Mouse (Mus musculus) heart, embryonic 11.5 days (tissue): ENCODE measurements at regions not wholly inside any gene's neighbourhood (a gene's known extent, or its start where the extent isn't known, plus 50 kb on each side); places are given as distances from the start of the nearest gene placed in this dataset.

Source experiments
- ATAC-seq: fragments of 200-750 bp; cut with Nextera tagmentation; replicated peaks from 2 replicates; pipeline ENCODE4 v1.8.0; 2017; ENCODE audit warnings: moderate library complexity; ENCODE audit not compliant: insufficient number of reproducible peaks, low FRiP score, low TSS enrichment
- H3K27ac ChIP-seq: fragments of 300-500 bp; sonication (generic); 2 replicates; pipeline ENCODE4 v1.5.1; 2014; ENCODE audit warnings: mild to moderate bottlenecking, low read depth, low read length
- H3K27me3 ChIP-seq: fragments of 300-500 bp; sonication (generic); 2 replicates; pipeline ENCODE4 v1.6.1; 2014; ENCODE audit warnings: mild to moderate bottlenecking, low read length, mixed read lengths; ENCODE audit not compliant: control insufficient read depth, insufficient read depth
- H3K36me3 ChIP-seq: fragments of 300-500 bp; sonication (generic); 2 replicates; pipeline ENCODE4 v1.6.1; 2014; ENCODE audit warnings: mild to moderate bottlenecking, low read length, moderate library complexity, mixed read lengths; ENCODE audit not compliant: control insufficient read depth, insufficient read depth
- H3K4me1 ChIP-seq: fragments of 300-500 bp; sonication (generic); 2 replicates; pipeline ENCODE4 v1.6.1; 2014; ENCODE audit warnings: low read length; ENCODE audit not compliant: control insufficient read depth, insufficient read depth
- H3K4me2 ChIP-seq: fragments of 300-500 bp; sonication (generic); 2 replicates; pipeline ENCODE4 v1.6.1; 2014; ENCODE audit warnings: mild to moderate bottlenecking, moderate library complexity
- H3K4me3 ChIP-seq: fragments of 300-500 bp; sonication (generic); 2 replicates; pipeline ENCODE4 v1.5.1; 2014; ENCODE audit warnings: low read depth, low read length
- H3K9ac ChIP-seq: fragments of 300-500 bp; sonication (generic); 2 replicates; pipeline ENCODE4 v1.6.1; 2014; ENCODE audit warnings: mild to moderate bottlenecking, low read depth, low read length, moderate library complexity
- H3K9me3 ChIP-seq: fragments of 300-500 bp; sonication (generic); replicated peaks from 2 replicates; pipeline ENCODE4 v1.6.1; 2016; ENCODE audit warnings: low read length; ENCODE audit not compliant: control insufficient read depth
- WGBS: fragments of 180-500 bp; shearing (Covaris S2); extraction: QIAGEN DNeasy Blood & Tissue Kit; methylation state at CpG from one replicate; pipeline ENCODE4 v1.1.7; 2014; ENCODE audit not compliant: insufficient replicate concordance; 5-methylcytosine and 5-hydroxymethylcytosine counted together

GRCm38 (mm10) chr16:75285811-75286210 lies 300.1 kb downstream of the Lipi start:
- Histone ChIP-seq H3K4me3 (no peak overlapping the region), H3K9ac (no peak overlapping the region), H3K27me3 (no peaks in the 10 kb centered on the region), H3K4me2 (no peak overlapping the region), H3K27ac (no peak overlapping the region), H3K4me1 (no peaks in the 10 kb centered on the region), H3K9me3 (no peaks in the 10 kb centered on the region), H3K36me3 (no peaks in the 10 kb centered on the region)
- ATAC-seq = no peak
- WGBS = 82% methylated on average over 2 of the region's 2 CpGs

- 81% methylated on average over 6 of the region's 6 CpGs for WGBS
- ATAC-seq = no peak
Measured at GRCm38 (mm10) chr16:75263903-75264302, 322.0 kb downstream of the Lipi start.

GRCm38 (mm10) chr16:75254981-75255380 lies 330.9 kb downstream of the Lipi start:
- 76% methylated on average over 1 of the region's 1 CpGs for WGBS
- Histone ChIP-seq H3K27me3 (no peaks in the 10 kb centered on the region), H3K36me3 (no peaks in the 10 kb centered on the region), H3K4me1 (no peaks in the 10 kb centered on the region), H3K4me3 (no peak overlapping the region), H3K27ac (no peak overlapping the region), H3K9me3 (no peaks in the 10 kb centered on the region), H3K4me2 (no peak overlapping the region), H3K9ac (no peak overlapping the region)
- no peak for ATAC-seq

More at GRCm38 (mm10) chr16:75263903-75264302, 322.0 kb downstream of the Lipi start:
- no peak overlapping the region for H3K4me3 ChIP-seq
- no peak overlapping the region for H3K9ac ChIP-seq
- H3K4me2 ChIP-seq = no peak overlapping the region
- no peaks in the 10 kb centered on the region for H3K36me3 ChIP-seq
- no peaks in the 10 kb centered on the region for H3K9me3 ChIP-seq
- H3K27ac ChIP-seq = no peak overlapping the region
- H3K4me1 ChIP-seq = no peaks in the 10 kb centered on the region
- H3K27me3 ChIP-seq = no peaks in the 10 kb centered on the region

GRCm38 (mm10) chr16:75249170-75249569 lies 336.7 kb downstream of the Lipi start:
- no peak for ATAC-seq
- Histone ChIP-seq H3K27me3 (no peaks in the 10 kb centered on the region), H3K36me3 (no peaks in the 10 kb centered on the region), H3K9ac (no peak overlapping the region), H3K4me1 (no peaks in the 10 kb centered on the region), H3K27ac (no peak overlapping the region), H3K4me3 (no peak overlapping the region), H3K9me3 (no peaks in the 10 kb centered on the region), H3K4me2 (no peak overlapping the region)
- WGBS = 48% methylated on average over 5 of the region's 5 CpGs

GRCm38 (mm10) chr16:75240383-75240782 lies 345.5 kb downstream of the Lipi start:
- Histone ChIP-seq H3K4me3 (no peak overlapping the region), H3K4me1 (no peaks in the 10 kb centered on the region), H3K9me3 (no peaks in the 10 kb centered on the region), H3K36me3 (no peaks in the 10 kb centered on the region), H3K27me3 (no peaks in the 10 kb centered on the region), H3K27ac (no peak overlapping the region), H3K9ac (no peak overlapping the region), H3K4me2 (no peak overlapping the region)
- no peak for ATAC-seq
- WGBS = 50% methylated on average over 2 of the region's 2 CpGs

- Histone ChIP-seq H3K4me2 (no peak overlapping the region), H3K4me1 (no peaks in the 10 kb centered on the region)
- WGBS = 92% methylated on average over 1 of the region's 1 CpGs
Measured at GRCm38 (mm10) chr16:75232133-75232532, 353.7 kb downstream of the Lipi start.

GRCm38 (mm10) chr16:75193404-75193803 lies 392.5 kb downstream of the Lipi start:
- H3K4me1 ChIP-seq = no peaks in the 10 kb centered on the region
- no peaks in the 10 kb centered on the region for H3K9me3 ChIP-seq
- H3K36me3 ChIP-seq = no peaks in the 10 kb centered on the region
- H3K27ac ChIP-seq = no peak overlapping the region
- no peak for ATAC-seq
- no peak overlapping the region for H3K9ac ChIP-seq
- 65% methylated on average over 2 of the region's 2 CpGs for WGBS
- H3K27me3 ChIP-seq = no peaks in the 10 kb centered on the region
- H3K4me2 ChIP-seq = no peak overlapping the region
- H3K4me3 ChIP-seq = no peak overlapping the region

More at GRCm38 (mm10) chr16:75232133-75232532, 353.7 kb downstream of the Lipi start:
- H3K9me3 ChIP-seq = no peaks in the 10 kb centered on the region
- no peak for ATAC-seq
- H3K27ac ChIP-seq = no peak overlapping the region
- no peak overlapping the region for H3K9ac ChIP-seq
- H3K27me3 ChIP-seq = no peaks in the 10 kb centered on the region
- no peaks in the 10 kb centered on the region for H3K36me3 ChIP-seq
- no peak overlapping the region for H3K4me3 ChIP-seq

- Histone ChIP-seq H3K9me3 (no peaks in the 10 kb centered on the region), H3K9ac (no peak overlapping the region), H3K27me3 (no peaks in the 10 kb centered on the region), H3K4me2 (no peak overlapping the region), H3K27ac (no peak overlapping the region), H3K4me3 (no peak overlapping the region), H3K36me3 (no peaks in the 10 kb centered on the region), H3K4me1 (no peaks in the 10 kb centered on the region)
- ATAC-seq = no peak
- WGBS = 88% methylated on average over 6 of the region's 6 CpGs
Measured at GRCm38 (mm10) chr16:75190316-75190715, 395.5 kb downstream of the Lipi start.

GRCm38 (mm10) chr16:75166040-75166439 lies 419.8 kb downstream of the Lipi start:
- no peaks in the 10 kb centered on the region for H3K4me1 ChIP-seq
- no peak overlapping the region for H3K4me2 ChIP-seq
- no peak overlapping the region for H3K4me3 ChIP-seq
- no peak overlapping the region for H3K9ac ChIP-seq
- no peak overlapping the region for H3K27ac ChIP-seq
- ATAC-seq = no peak
- WGBS = 83% methylated on average over 1 of the region's 1 CpGs
- no peaks in the 10 kb centered on the region for H3K27me3 ChIP-seq
- H3K9me3 ChIP-seq = no peaks in the 10 kb centered on the region
- H3K36me3 ChIP-seq = no peaks in the 10 kb centered on the region
